Mouse (Mus musculus) cortical plate, adult 2 months (tissue): ENCODE results near the gene Cnn1.

Experiments used
- CTCF ChIP-seq: fragments of 200-500 bp; IDR thresholded peaks from 2 replicates; pipeline ENCODE4 v1.5.1; 2011; ENCODE audit warnings: mild to moderate bottlenecking, control low read depth, low read length; ENCODE audit not compliant: insufficient read depth; ENCODE audit errors: extremely low read depth
- POLR2A ChIP-seq: fragments of 200-500 bp; IDR thresholded peaks from 2 replicates; pipeline ENCODE4 v1.6.1; 2011; ENCODE audit warnings: mild to moderate bottlenecking, low read length, control low read depth; ENCODE audit not compliant: insufficient read depth; ENCODE audit errors: extremely low read depth

GRCm38 (mm10) chr9:22056303-22056910 is 42.6 kb upstream of the Cnn1 start:
- TF ChIP-seq POLR2A (no peak), CTCF (no peak)
